Mouse (Mus musculus): ENCODE measurements around the gene Nthl1. TPM values are rescaled to one million over a fixed set of nuclear protein-coding genes. Genes with fewer than 3 reads are reported as not detected.

Gene Nthl1
- 10.5 and 12.4 TPM in 2 replicates for polyA plus RNA-seq (2016; fragmentation: Nextera tagmentation; extraction: Ambion mirVana)

- WGBS = 1% methylated on average over 51 of the region's 51 CpGs
These were observed at the start of gene Nthl1, which contains the start of gene Tsc2 for GRCm38 (mm10) chr17:24632167-24632812. Gene Nthl1, plus strand, starts transcription at chr17:24632680. Gene Tsc2, minus strand, starts transcription at chr17:24632630.

DNA sequence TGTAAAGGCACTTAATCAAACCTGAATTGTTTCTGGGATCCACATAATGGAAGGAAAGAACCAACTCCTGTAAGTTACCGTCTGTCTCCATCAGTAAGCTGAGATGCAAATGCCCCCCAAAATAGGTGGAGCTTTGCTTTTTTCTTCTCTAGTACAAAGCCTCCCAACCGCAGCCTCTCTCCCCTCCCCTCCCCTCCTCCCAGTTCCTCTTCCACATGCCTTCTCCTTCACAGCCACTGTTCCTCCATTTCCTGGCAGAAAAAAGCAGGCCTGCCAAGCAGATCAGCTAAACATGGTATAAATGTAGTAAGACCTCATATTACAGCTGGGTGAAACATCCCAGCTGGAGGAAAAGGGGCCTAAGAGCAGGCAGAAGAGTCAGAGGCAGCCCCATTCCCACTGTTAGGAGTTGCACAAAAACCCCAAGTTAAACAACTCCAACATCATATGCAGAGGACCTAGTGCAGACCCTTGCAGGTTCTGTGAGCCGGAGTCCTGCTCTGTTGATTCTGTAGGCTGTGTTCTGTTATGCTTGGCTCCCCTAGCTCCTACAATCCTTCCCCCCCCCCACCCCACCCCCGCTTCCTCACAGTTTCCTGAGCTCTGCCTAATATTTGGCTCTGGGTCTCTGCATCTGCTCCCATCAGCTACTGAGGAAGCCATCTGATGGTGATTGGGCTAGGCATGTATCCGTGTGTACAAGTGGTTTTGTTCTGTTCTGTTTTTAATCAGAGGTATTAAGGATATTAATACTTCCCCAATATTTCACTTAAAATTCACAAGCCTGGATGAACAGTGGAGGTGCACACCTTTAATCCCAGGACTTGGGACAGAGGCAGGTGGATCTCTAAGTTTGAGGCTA is 48.6 kb upstream of the Nthl1 start:
- Histone ChIP-seq H3K4me3 (no peak overlapping the region), H3K4me1 (no peaks in the 10 kb centered on the region), H3K36me3 (peaks cover 84% of the 10 kb centered on the region), H3K9me3 (no peaks in the 10 kb centered on the region), H3K9ac (no peak overlapping the region), H3K27me3 (replicated peaks) (no peaks in the 10 kb centered on the region), H3K4me2 (replicated peaks) (no peak overlapping the region), H3K27ac (no peak overlapping the region)
- WGBS = 73% methylated on average over 5 of the region's 5 CpGs
- ATAC-seq (ENCODE audit: low FRiP score, low read depth) = no peak

More at GRCm38 (mm10) chr17:24632167-24632812, at the start of gene Nthl1, which contains the start of gene Tsc2:
- Histone ChIP-seq H3K4me1 (peaks cover 15% of the 10 kb centered on the region), H3K9ac (peak within 1 kb of the TSS; percentile 72), H3K9me3 (no peaks in the 10 kb centered on the region), H3K36me3 (peaks cover 23% of the 10 kb centered on the region), H3K27ac (no peak within 1 kb of the TSS), H3K4me3 (peak within 1 kb of the TSS; percentile 72), H3K4me2 (replicated peaks) (peak within 1 kb of the TSS; percentile 81), H3K27me3 (replicated peaks) (no peaks in the 10 kb centered on the region)
- ATAC-seq (ENCODE audit: low FRiP score, low read depth) = peak; percentile 91

- Histone ChIP-seq H3K27me3 (replicated peaks) (no peaks in the 10 kb centered on the region), H3K4me1 (no peaks in the 10 kb centered on the region), H3K4me3 (no peak overlapping the region), H3K36me3 (peaks cover 81% of the 10 kb centered on the region), H3K9ac (no peak overlapping the region), H3K9me3 (no peaks in the 10 kb centered on the region), H3K27ac (no peak overlapping the region), H3K4me2 (replicated peaks) (no peak overlapping the region)
- 79% methylated on average over 3 of the region's 3 CpGs for WGBS
- ATAC-seq (ENCODE audit: low FRiP score, low read depth) = no peak
These were observed 48.0 kb upstream of the Nthl1 start for GRCm38 (mm10) chr17:24584520-24584919.

GRCm38 (mm10) chr17:24586532-24586931 is 45.9 kb upstream of the Nthl1 start:
- H3K9me3 ChIP-seq = no peaks in the 10 kb centered on the region
- no peaks in the 10 kb centered on the region for H3K4me1 ChIP-seq
- H3K9ac ChIP-seq = no peak overlapping the region
- H3K36me3 ChIP-seq = peaks cover 77% of the 10 kb centered on the region
- no peak overlapping the region for H3K4me3 ChIP-seq
- whole genome bisulfite sequencing = 96% methylated on average over 4 of the region's 4 CpGs
- H3K27me3 ChIP-seq (replicated peaks) = no peaks in the 10 kb centered on the region
- no peak overlapping the region for H3K27ac ChIP-seq
- H3K4me2 ChIP-seq (replicated peaks) = no peak overlapping the region
- no peak for ATAC-seq (ENCODE audit: low FRiP score, low read depth)

- H3K27ac ChIP-seq = no peak overlapping the region
- no peaks in the 10 kb centered on the region for H3K9me3 ChIP-seq
- no peak overlapping the region for H3K9ac ChIP-seq
- no peak for ATAC-seq (ENCODE audit: low FRiP score, low read depth)
- 93% methylated on average over 3 of the region's 3 CpGs for WGBS
- H3K36me3 ChIP-seq = peaks cover 90% of the 10 kb centered on the region
- H3K4me3 ChIP-seq = no peak overlapping the region
- no peaks in the 10 kb centered on the region for H3K4me1 ChIP-seq
- H3K4me2 ChIP-seq (replicated peaks) = no peak overlapping the region
- no peaks in the 10 kb centered on the region for H3K27me3 ChIP-seq (replicated peaks)
These were observed 41.5 kb upstream of the Nthl1 start for GRCm38 (mm10) chr17:24590943-24591342.

GRCm38 (mm10) chr17:24591695-24592094 is 40.8 kb upstream of the Nthl1 start:
- H3K27ac ChIP-seq = no peak overlapping the region
- no peak overlapping the region for H3K4me2 ChIP-seq (replicated peaks)
- 97% methylated on average over 5 of the region's 5 CpGs for WGBS
- H3K4me1 ChIP-seq = no peaks in the 10 kb centered on the region
- H3K9me3 ChIP-seq = no peaks in the 10 kb centered on the region
- H3K36me3 ChIP-seq = peaks cover 90% of the 10 kb centered on the region
- no peak overlapping the region for H3K4me3 ChIP-seq
- no peak overlapping the region for H3K9ac ChIP-seq
- no peaks in the 10 kb centered on the region for H3K27me3 ChIP-seq (replicated peaks)
- no peak for ATAC-seq (ENCODE audit: low FRiP score, low read depth)

GRCm38 (mm10) chr17:24593248-24593647 is 39.2 kb upstream of the Nthl1 start:
- WGBS = 93% methylated on average over 5 of the region's 5 CpGs
- Histone ChIP-seq H3K36me3 (peaks cover 91% of the 10 kb centered on the region), H3K27me3 (replicated peaks) (no peaks in the 10 kb centered on the region), H3K4me1 (no peaks in the 10 kb centered on the region), H3K4me2 (replicated peaks) (no peak overlapping the region), H3K4me3 (no peak overlapping the region), H3K9me3 (no peaks in the 10 kb centered on the region), H3K9ac (no peak overlapping the region), H3K27ac (no peak overlapping the region)
- ATAC-seq (ENCODE audit: low FRiP score, low read depth) = no peak

DNA sequence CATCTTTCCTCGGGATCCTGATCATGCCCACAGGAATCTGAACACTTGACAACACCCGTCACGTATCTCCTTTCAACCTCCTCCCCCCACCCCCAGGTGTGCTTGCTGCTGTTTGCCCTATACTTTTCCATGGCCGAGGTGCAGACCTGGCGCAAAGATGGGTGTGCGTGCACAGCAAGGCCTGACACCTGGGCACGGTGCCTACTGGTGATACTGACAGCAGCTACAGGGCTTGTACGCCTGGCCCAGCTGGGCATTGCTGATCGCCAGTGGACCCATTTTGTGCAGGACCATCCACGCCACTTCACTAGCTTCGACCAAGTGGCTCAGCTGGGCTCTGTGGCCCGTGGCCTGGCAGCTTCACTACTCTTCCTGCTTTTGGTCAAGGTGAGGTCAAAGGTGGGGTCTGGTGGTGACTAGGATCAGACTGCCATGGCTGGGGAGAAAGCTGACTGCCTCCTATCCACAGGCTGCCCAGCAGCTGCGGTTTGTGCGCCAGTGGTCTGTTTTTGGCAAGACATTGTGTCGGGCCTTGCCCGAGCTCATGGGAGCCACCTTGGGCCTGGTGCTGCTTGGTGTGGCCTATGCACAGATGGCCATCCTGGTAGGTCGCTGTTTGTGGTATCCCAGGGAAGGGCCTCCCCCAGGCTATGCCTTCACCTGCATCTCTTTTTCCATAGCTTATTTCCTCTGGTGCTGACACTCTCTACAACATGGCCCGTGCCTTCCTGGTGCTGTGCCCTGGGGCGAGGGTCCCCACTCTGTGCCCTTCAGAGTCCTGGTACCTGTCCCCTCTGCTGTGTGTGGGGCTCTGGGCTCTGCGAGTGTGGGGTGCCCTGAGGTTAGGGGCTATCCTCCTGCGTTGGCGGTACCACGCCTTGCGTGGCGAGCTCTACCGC is 38.2 kb upstream of the Nthl1 start:
- Histone ChIP-seq H3K4me1 (no peaks in the 10 kb centered on the region), H3K27ac (no peak overlapping the region), H3K4me2 (replicated peaks) (no peak overlapping the region), H3K36me3 (peaks cover 95% of the 10 kb centered on the region), H3K9ac (no peak overlapping the region), H3K9me3 (no peaks in the 10 kb centered on the region), H3K27me3 (replicated peaks) (no peaks in the 10 kb centered on the region), H3K4me3 (no peak overlapping the region)
- WGBS = 95% methylated on average over 26 of the region's 26 CpGs
- ATAC-seq (ENCODE audit: low FRiP score, low read depth) = no peak

- Histone ChIP-seq H3K4me1 (no peaks in the 10 kb centered on the region), H3K4me3 (no peak overlapping the region), H3K27ac (no peak overlapping the region), H3K27me3 (replicated peaks) (no peaks in the 10 kb centered on the region), H3K36me3 (peaks cover 99% of the 10 kb centered on the region), H3K4me2 (replicated peaks) (no peak overlapping the region), H3K9me3 (no peaks in the 10 kb centered on the region), H3K9ac (no peak overlapping the region)
- 80% methylated on average over 17 of the region's 17 CpGs for WGBS
- ATAC-seq (ENCODE audit: low FRiP score, low read depth) = no peak
These were observed 37.1 kb upstream of the Nthl1 start for GRCm38 (mm10) chr17:24595126-24596072.

DNA sequence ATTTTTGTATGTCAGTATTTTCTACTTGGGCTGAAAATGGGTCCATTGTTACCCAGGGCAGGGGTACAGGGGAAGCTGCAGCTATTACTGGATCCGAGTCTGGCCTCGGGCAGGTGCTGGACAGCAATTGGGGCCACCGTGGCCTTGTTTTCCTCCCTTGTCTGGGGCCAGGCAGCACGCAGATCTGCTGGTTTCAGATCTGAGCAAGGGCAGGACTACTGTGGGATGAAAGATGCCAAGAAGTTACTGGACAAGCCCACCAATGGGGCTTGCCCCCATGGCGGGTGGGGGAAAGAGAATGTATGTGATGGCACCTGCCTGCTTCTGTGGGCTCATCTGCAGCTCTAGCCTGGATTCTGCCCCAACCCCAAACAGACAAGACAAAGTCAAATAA is 36.4 kb upstream of the Nthl1 start:
- ATAC-seq (ENCODE audit: low FRiP score, low read depth) = no peak
- Histone ChIP-seq H3K9ac (no peak overlapping the region), H3K27me3 (replicated peaks) (no peaks in the 10 kb centered on the region), H3K27ac (no peak overlapping the region), H3K36me3 (peaks cover 99% of the 10 kb centered on the region), H3K4me2 (replicated peaks) (no peak overlapping the region), H3K4me1 (no peaks in the 10 kb centered on the region), H3K4me3 (no peak overlapping the region), H3K9me3 (no peaks in the 10 kb centered on the region)
- 84% methylated on average over 5 of the region's 5 CpGs for WGBS

Data from neural tube, embryonic 12.5 days (tissue).